Mouse (Mus musculus) intestine, postnatal 0 days (tissue): ENCODE results near the gene Man2a2. TPM values are rescaled to one million over a fixed set of nuclear protein-coding genes. Genes with fewer than 3 reads are reported as not detected.

Experiments
- ATAC-seq: fragments of 200-750 bp; cut with Nextera tagmentation; 2 replicates; pipeline ENCODE4 v1.8.0; 2017; ENCODE audit warnings: mild to moderate bottlenecking, moderate TSS enrichment, moderate library complexity
- H3K27ac ChIP-seq: fragments of 300-500 bp; sonication (generic); 2 replicates; pipeline ENCODE4 v1.5.1; 2014; ENCODE audit warnings: mild to moderate bottlenecking, low read depth, low read length, moderate library complexity
- H3K27me3 ChIP-seq: fragments of 300-500 bp; sonication (generic); replicated peaks from 2 replicates; pipeline ENCODE4 v1.6.1; 2014; ENCODE audit warnings: low read length, mixed read lengths; ENCODE audit not compliant: control insufficient read depth, insufficient read depth
- H3K36me3 ChIP-seq: fragments of 300-500 bp; sonication (generic); 2 replicates; pipeline ENCODE4 v1.6.1; 2014; ENCODE audit warnings: mild to moderate bottlenecking, moderate library complexity; ENCODE audit not compliant: control insufficient read depth, insufficient read depth
- H3K4me1 ChIP-seq: fragments of 300-500 bp; sonication (generic); replicated peaks from 2 replicates; pipeline ENCODE4 v1.6.1; 2014; ENCODE audit warnings: antibody characterized with exemption, low read length, mixed read lengths; ENCODE audit not compliant: control insufficient read depth, insufficient read depth
- H3K4me2 ChIP-seq: fragments of 300-500 bp; sonication (generic); replicated peaks from 2 replicates; pipeline ENCODE4 v1.6.1; 2014; ENCODE audit warnings: low read depth, mild to moderate bottlenecking, moderate library complexity
- H3K4me3 ChIP-seq: fragments of 300-500 bp; sonication (generic); 2 replicates; pipeline ENCODE4 v1.5.1; 2014; ENCODE audit warnings: low read depth, low read length
- H3K9ac ChIP-seq: fragments of 300-500 bp; sonication (generic); 2 replicates; pipeline ENCODE4 v1.6.1; 2014; ENCODE audit warnings: mild to moderate bottlenecking, low read depth, low read length
- H3K9me3 ChIP-seq: fragments of 300-500 bp; sonication (generic); 2 replicates; pipeline ENCODE4 v1.6.1; 2016; ENCODE audit warnings: mixed run types; ENCODE audit not compliant: control insufficient read depth
- CTCF ChIP-seq: sonication (generic); IDR thresholded peaks from 2 replicates; pipeline ENCODE4 v1.5.1; 2016; ENCODE audit warnings: low read depth, mild to moderate bottlenecking, control low read depth, antibody characterized with exemption, moderate library complexity
- WGBS: fragments of 180-500 bp; shearing (Covaris S2); extraction: QIAGEN DNeasy Blood & Tissue Kit; methylation state at CpG from one replicate; pipeline ENCODE4 v1.1.7; 2014; 5-methylcytosine and 5-hydroxymethylcytosine counted together
- polyA plus RNA-seq: library from polyadenylated mRNA; unstranded; fragments of >200 nt; fragmentation: Nextera tagmentation; extraction: Ambion mirVana; gene quantifications from 2 replicates; pipeline ENCODE4 v1.2.1, GENCODE M21; 2015

Man2a2 gene
- polyA plus RNA-seq, 1 experiment from 2014 or later = 4.8 TPM

DNA sequence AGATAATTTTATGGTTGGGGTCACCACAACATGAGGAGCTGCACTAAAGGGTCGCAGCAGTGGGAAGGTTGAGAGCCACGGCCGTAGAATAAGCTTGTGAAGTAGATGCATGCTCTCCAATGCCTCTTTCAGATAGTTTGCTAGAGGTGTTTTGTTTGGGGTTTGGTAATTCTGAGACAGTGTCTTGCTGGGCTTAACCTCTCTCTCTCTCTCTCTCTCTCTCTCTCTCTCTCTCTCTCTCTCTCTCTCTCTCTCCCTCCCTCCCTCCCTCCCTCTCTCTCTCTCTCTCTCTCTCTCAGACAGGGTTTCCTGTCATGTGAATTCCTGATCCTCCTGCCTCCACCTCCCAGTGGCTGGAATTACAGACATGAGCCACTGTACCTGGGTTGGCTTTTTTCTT, 3.6 kb upstream of the Man2a2 start:
- H3K27ac ChIP-seq = no peak overlapping the region
- H3K36me3 ChIP-seq = no peaks in the 10 kb centered on the region
- ATAC-seq = no peak
- H3K27me3 ChIP-seq = no peaks in the 10 kb centered on the region
- H3K4me2 ChIP-seq = no peak overlapping the region
- no peaks in the 10 kb centered on the region for H3K9me3 ChIP-seq
- H3K9ac ChIP-seq = no peak overlapping the region
- H3K4me3 ChIP-seq = no peak overlapping the region
- H3K4me1 ChIP-seq = no peaks in the 10 kb centered on the region
- no peak for TF ChIP-seq CTCF
- WGBS = 94% methylated on average over 3 of the region's 3 CpGs

DNA sequence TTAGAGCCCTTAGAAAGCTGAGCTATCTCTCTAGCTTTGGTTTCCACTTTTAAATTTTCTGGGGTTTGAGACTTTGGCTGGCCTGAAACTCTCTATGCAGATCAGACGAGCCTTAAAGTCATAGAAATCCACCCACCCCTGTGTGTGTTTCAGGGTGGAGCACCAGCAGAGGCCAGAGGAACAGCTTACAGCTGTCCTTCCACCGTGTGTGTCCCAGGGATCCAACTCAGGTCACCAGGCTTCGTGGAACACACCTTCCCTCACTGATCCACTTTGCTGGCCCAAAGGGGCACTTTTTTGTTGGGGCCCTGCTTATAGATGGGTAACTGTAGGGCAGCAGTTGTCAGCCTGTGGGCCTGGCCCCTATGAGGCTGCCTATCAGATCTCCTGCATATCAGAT, 3.1 kb upstream of the Man2a2 start:
- Histone ChIP-seq H3K27ac (no peak overlapping the region), H3K27me3 (no peaks in the 10 kb centered on the region), H3K9me3 (no peaks in the 10 kb centered on the region), H3K36me3 (no peaks in the 10 kb centered on the region), H3K4me2 (no peak overlapping the region), H3K4me1 (no peaks in the 10 kb centered on the region), H3K4me3 (no peak overlapping the region), H3K9ac (no peak overlapping the region)
- WGBS = 43% methylated on average over 3 of the region's 3 CpGs
- no peak for TF ChIP-seq CTCF
- ATAC-seq = no peak

DNA sequence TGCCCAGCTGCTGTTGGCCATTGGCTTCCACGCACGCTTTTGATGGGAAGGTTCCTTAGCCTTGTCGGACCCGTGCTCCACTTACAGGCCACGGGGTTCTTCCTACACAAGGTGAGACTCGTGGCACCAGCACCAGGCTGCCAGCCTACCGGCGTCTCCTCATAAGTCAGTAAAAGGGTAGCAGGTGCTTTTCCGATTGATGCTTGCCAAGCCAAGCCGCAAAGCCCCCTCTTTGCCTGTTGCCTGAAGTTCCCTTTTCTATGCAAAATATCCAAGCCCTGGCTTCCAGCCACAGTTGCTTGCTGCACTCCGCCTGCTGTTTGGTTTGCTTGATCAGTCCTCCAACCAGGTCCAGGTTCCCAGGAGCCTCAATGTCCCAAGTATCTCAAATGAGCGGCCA, 2.7 kb upstream of the Man2a2 start:
- 86% methylated on average over 12 of the region's 12 CpGs for WGBS
- H3K4me1 ChIP-seq = no peaks in the 10 kb centered on the region
- no peaks in the 10 kb centered on the region for H3K9me3 ChIP-seq
- no peaks in the 10 kb centered on the region for H3K36me3 ChIP-seq
- H3K9ac ChIP-seq = no peak overlapping the region
- H3K27me3 ChIP-seq = no peaks in the 10 kb centered on the region
- no peak overlapping the region for H3K4me2 ChIP-seq
- H3K4me3 ChIP-seq = no peak overlapping the region
- no peak for ATAC-seq
- TF ChIP-seq CTCF = no peak
- H3K27ac ChIP-seq = no peak overlapping the region

DNA sequence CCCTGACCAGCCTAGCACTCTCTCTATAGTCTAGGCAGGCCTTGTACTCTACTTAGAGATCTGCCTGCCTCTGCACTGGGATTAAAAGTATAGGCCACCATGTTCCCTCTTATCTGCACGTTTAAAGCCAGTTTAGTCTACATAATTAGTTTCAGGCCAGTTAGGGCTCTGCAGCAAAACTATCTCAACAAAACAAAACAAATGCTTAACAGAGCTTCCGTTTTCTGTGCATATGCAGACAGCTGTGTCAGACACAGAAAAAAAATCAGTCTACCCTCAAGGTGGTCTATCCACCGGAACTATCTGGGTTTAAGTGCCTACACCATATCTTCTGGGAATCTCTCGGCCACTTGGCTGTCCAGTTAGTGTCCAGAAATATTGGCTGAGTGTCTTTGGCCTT, 2.2 kb upstream of the Man2a2 start:
- Histone ChIP-seq H3K27me3 (no peaks in the 10 kb centered on the region), H3K9me3 (no peaks in the 10 kb centered on the region), H3K9ac (no peak overlapping the region), H3K36me3 (peaks cover 3% of the 10 kb centered on the region; the same call in 1 of the 2 replicates), H3K4me2 (no peak overlapping the region), H3K4me1 (no peaks in the 10 kb centered on the region), H3K4me3 (no peak overlapping the region), H3K27ac (no peak overlapping the region)
- WGBS = 74% methylated on average over 4 of the region's 4 CpGs
- ATAC-seq = no peak
- TF ChIP-seq CTCF = no peak

DNA sequence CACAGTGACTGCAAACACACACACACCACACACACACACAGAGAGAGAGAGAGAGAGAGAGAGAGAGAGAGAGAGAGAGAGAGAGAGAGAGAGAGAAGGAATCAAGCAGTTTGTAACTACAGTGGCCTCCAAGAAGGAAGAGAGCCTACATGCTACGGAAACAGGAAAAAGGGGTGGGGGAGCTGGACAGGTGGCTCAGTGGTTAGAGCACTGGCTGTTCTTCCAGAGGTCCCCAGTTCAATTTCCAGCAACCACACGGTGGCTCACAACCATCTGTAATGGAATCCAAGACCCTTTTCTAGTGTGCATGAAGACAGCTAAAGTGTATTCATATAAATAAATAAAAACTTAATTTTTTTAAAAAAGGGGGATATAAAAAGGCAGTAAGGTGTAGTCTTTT, 1.5 kb upstream of the Man2a2 start:
- no peak for TF ChIP-seq CTCF

DNA sequence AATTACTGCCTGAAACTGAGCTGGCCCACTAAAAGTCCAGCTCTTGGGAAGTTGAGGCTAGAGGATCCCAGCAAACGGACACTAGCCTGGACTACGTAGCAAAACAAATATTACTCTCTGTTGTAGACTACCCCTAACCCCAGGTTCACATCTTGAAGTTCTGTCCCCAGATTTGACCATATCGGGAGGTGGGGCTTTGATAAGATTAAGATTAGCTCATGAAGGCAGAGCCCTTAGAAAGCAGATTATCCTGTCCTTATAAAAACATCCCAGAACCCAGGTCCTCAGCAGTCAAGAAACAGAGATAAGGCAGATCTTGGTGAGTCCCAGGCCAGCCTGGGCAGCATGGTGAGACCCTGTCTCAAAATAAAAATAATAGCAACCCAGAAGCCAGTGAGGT, 991 bp upstream of the Man2a2 start:
- no peak for TF ChIP-seq CTCF
- no peak overlapping the region for H3K4me3 ChIP-seq
- H3K36me3 ChIP-seq = peaks cover 14% of the 10 kb centered on the region; the same call in 1 of the 2 replicates
- no peak overlapping the region for H3K9ac ChIP-seq
- H3K27me3 ChIP-seq = no peaks in the 10 kb centered on the region
- H3K9me3 ChIP-seq = no peaks in the 10 kb centered on the region
- no peak for ATAC-seq
- no peak overlapping the region for H3K4me2 ChIP-seq
- no peaks in the 10 kb centered on the region for H3K4me1 ChIP-seq
- WGBS = 80% methylated on average over 3 of the region's 3 CpGs
- no peak overlapping the region for H3K27ac ChIP-seq

More for the DNA sequence above, 1.5 kb upstream of the Man2a2 start:
- peaks cover 9% of the 10 kb centered on the region; the same call in 1 of the 2 replicates for H3K36me3 ChIP-seq
- H3K27ac ChIP-seq = no peak overlapping the region
- 71% methylated on average over 2 of the region's 2 CpGs for WGBS
- H3K4me2 ChIP-seq = no peak overlapping the region
- no peak overlapping the region for H3K9ac ChIP-seq
- no peak overlapping the region for H3K4me3 ChIP-seq
- no peaks in the 10 kb centered on the region for H3K27me3 ChIP-seq
- no peaks in the 10 kb centered on the region for H3K4me1 ChIP-seq
- H3K9me3 ChIP-seq = no peaks in the 10 kb centered on the region
- no peak for ATAC-seq

DNA sequence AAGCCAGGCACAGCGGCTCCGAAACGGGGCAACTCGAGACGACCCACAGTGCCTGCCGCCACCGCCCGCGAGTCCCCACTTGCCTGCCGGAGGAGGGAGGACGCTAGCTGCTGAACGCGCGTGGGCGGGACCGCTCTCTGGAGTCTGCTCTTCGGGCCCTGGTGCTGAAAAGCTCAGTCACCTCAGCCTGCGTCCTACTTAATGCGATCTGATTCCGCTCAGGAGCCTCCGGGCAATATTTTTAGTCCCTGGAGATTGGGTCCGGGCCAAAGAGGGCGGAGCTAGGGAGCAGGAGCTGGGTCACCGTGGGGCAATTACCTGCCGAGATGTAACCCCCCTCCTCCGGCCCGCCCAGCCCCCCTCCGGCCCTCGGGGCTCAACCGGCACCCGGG, 530 bp downstream of the Man2a2 start:
- TF ChIP-seq CTCF = no peak
- under 1% methylated on average over 30 of the region's 31 CpGs for WGBS
- Histone ChIP-seq H3K27me3 (no peaks in the 10 kb centered on the region), H3K36me3 (peaks cover 24% of the 10 kb centered on the region; the same call in 1 of the 2 replicates), H3K27ac (peak overlapping the region; percentile 75), H3K4me3 (peak overlapping the region; percentile 85), H3K4me2 (peak overlapping the region; percentile 100), H3K9ac (peak overlapping the region; percentile 72), H3K4me1 (no peaks in the 10 kb centered on the region), H3K9me3 (no peaks in the 10 kb centered on the region)
- peak; percentile 40 for ATAC-seq
